Mouse (Mus musculus) spleen, adult 2 months (tissue): Measurements from ENCODE around the gene Pde6h. TPM values are rescaled to one million over a fixed set of nuclear protein-coding genes. Genes with fewer than 3 reads are reported as not detected.
A peak's percentile ranks its signal among the peaks of the same experiment; 100 is the strongest.

Source experiments
- DNase-seq, 2 experiments: peaks; one replicate each; pipeline versions ENCODE4 v3.0.0 to v3.0.0-alpha.2; 2012 to 2021; ENCODE audit warnings: low spot score in 2 of 2, low read depth in 1 of 2
- H3K27ac ChIP-seq: fragments of 200-500 bp; 2 replicates; pipeline ENCODE4 v1.5.1; 2012; ENCODE audit warnings: low read length, inconsistent platforms; ENCODE audit not compliant: insufficient read depth
- H3K27me3 ChIP-seq: fragments of 200-500 bp; 2 replicates; pipeline ENCODE4 v1.6.1; 2012; ENCODE audit warnings: mild to moderate bottlenecking, moderate library complexity, low read length, inconsistent platforms; ENCODE audit not compliant: control insufficient read depth, insufficient read depth
- H3K36me3 ChIP-seq: fragments of 200-500 bp; 2 replicates; pipeline ENCODE4 v1.6.1; 2012; ENCODE audit warnings: mild to moderate bottlenecking, low read length, inconsistent platforms; ENCODE audit not compliant: control insufficient read depth, insufficient read depth
- H3K4me1 ChIP-seq: fragments of 200-500 bp; 2 replicates; pipeline ENCODE4 v1.6.1; 2011; ENCODE audit warnings: inconsistent platforms; ENCODE audit not compliant: control insufficient read depth, insufficient read depth, insufficient read length
- H3K4me3 ChIP-seq: fragments of 200-500 bp; 2 replicates; pipeline ENCODE4 v1.5.1; 2011; ENCODE audit warnings: mild to moderate bottlenecking, inconsistent platforms; ENCODE audit not compliant: insufficient read depth, insufficient read length; ENCODE audit errors: extremely low read depth
- CTCF ChIP-seq: fragments of 200-500 bp; IDR thresholded peaks from 2 replicates; pipeline ENCODE4 v1.5.1; 2011; ENCODE audit warnings: mild to moderate bottlenecking, inconsistent platforms; ENCODE audit not compliant: insufficient read depth, insufficient read length, insufficient replicate concordance; ENCODE audit errors: extremely low read depth
- POLR2A ChIP-seq: fragments of 200-500 bp; IDR thresholded peaks from 2 replicates; pipeline ENCODE4 v1.6.1; 2011; ENCODE audit warnings: low read depth, low read length, inconsistent platforms
- WGBS: fragments of 180-500 bp; shearing (Covaris S2); methylation state at CpG from one replicate; pipeline ENCODE4 v1.1.7; 2018; 5-methylcytosine and 5-hydroxymethylcytosine counted together
- polyA plus RNA-seq: library from polyadenylated mRNA; depleted of rRNA; stranded (reverse); fragments of >200 nt; gene quantifications from 2 replicates; pipeline ENCODE4 v1.2.3, GENCODE M21; 2012

Pde6h gene
- polyA plus RNA-seq, 1 experiment = 0.01 TPM

DNA sequence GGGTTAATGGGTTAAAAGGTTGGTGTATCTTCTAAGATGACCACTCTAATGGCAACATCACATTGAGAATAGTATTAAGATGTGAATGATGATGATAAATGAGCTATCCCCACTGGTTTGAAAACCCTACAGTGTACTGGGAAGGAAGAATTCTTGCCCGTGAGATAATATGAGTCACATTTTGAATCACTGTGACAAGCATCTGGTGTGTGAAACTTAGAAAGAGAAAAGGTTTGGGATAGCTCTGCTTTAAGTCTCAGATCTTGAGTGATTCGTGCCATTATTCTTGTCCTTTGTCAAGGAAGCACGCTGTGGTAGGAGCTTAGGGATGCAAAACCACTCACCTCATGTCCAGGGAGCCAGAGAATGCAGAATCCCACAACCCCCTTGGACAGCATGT is 75.4 kb downstream of the Pde6h start:
- DNase-seq = no peak
- H3K27me3 ChIP-seq = no peaks in the 10 kb centered on the region
- no peak for TF ChIP-seq CTCF
- TF ChIP-seq POLR2A = no peak
- H3K4me1 ChIP-seq = no peaks in the 10 kb centered on the region
- H3K4me3 ChIP-seq = no peak overlapping the region
- no peaks in the 10 kb centered on the region for H3K36me3 ChIP-seq
- 79% methylated on average over 3 of the region's 3 CpGs for WGBS
- H3K27ac ChIP-seq = no peak overlapping the region

DNA sequence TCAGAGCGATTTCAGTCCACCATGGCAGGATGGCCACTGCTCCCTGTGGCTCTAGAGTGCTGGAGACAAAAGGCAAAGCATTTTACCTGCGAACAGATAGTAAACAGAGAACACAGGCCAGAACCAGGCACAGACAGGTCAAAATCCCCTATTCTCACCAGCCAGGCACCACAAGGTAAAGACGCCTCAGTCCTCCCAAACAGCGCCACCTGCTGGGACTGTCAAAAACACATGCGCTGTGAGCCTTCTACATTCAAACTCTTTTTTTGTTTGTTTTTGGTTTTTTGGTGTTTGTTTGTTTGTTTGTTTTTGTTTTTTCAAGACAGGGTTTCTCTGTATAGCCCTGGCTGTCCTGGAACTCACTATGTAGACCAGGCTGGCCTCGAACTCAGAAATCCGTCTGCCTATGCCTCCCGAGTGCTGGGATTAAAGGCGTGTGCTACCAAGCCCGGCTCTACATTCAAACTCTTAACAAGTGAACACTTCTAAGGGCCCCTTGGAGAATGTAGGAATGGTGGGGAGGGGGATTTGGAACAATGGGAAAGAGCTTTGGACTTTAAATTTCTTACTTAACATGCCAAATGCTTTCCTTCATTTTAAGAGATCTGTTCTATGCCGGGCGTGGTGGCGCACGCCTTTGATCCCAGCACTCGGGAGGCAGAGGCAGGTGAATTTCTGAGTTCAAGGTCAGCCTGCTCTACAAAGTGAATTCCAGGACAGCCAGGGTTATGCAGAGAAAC is 76.2 kb downstream of the Pde6h start:
- no peak overlapping the region for H3K4me3 ChIP-seq
- DNase-seq = no peak
- H3K36me3 ChIP-seq = no peaks in the 10 kb centered on the region
- H3K27ac ChIP-seq = no peak overlapping the region
- H3K4me1 ChIP-seq = no peaks in the 10 kb centered on the region
- WGBS = 93% methylated on average over 15 of the region's 15 CpGs
- H3K27me3 ChIP-seq = no peaks in the 10 kb centered on the region
- TF ChIP-seq POLR2A = no peak
- TF ChIP-seq CTCF = peak; percentile 8; the same call in 1 of the 2 replicates

DNA sequence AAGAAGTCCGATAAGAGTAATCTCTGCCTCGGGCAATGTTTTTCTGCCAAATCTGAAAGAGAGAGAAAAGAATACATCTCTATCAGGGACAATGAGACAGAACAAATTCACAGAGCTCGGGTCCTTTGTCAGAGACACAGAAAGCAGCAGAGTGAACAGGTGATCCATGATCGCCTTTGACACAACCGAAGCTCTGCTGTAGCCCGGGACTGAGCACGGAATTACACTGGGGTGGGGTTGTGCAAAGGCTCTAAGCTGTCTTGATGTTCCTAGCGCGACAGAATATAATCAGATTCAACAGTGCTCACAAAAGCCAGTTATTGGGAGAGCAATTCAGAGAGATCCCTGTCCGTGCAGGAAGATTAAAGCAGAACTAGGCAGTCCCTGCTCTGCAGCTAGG is 77.1 kb downstream of the Pde6h start:
- H3K4me3 ChIP-seq = no peak overlapping the region
- no peaks in the 10 kb centered on the region for H3K4me1 ChIP-seq
- no peaks in the 10 kb centered on the region for H3K36me3 ChIP-seq
- H3K27me3 ChIP-seq = no peaks in the 10 kb centered on the region
- TF ChIP-seq POLR2A = no peak
- no peak for TF ChIP-seq CTCF
- H3K27ac ChIP-seq = no peak overlapping the region
- DNase-seq = no peak
- WGBS = 94% methylated on average over 10 of the region's 10 CpGs

DNA sequence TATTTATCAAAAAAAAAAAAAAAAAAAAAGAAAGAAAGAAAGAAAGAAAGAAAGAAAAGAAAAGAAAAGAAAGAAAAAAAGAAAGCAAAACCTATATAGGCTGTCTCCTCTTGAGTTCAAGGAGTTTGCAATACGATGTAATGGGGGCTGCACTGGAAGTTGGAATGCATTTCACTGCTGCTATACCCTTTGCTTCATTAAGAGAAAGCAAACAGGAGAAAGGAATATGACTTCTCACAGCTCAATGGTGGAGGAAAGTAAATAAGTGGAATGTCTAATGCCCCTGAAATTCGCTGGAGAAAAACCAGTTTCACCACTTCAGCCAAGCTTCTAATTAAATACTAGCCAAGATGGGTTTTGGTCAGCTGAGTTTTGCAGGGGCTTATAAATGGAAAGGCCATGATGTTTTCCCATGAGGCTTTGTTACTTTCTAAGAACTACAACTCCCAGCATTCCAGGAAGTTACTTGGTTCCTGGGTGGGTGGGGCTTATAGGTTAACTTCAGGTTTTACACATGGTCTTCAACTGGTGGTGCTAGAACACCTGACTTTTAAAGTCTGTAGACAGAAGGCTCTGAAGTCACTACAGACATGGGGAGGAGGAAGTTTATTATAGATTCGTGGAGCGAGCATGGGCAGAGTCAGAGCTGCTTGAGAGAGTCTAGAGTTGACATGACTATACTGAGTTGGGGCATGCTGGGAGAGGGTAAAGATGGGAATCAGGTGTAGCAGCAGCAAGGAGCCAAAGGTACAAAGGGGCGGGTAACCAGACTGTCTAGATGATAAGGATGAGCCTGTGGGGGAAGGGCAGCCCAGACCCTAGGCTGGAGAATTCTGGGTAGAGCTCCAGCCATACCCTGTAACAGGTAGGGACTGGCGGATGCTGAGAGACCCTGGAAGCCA is 77.9 kb downstream of the Pde6h start:
- Histone ChIP-seq H3K27me3 (no peaks in the 10 kb centered on the region), H3K4me1 (no peaks in the 10 kb centered on the region), H3K36me3 (no peaks in the 10 kb centered on the region), H3K4me3 (no peak overlapping the region), H3K27ac (no peak overlapping the region)
- WGBS = 77% methylated on average over 6 of the region's 6 CpGs
- TF ChIP-seq POLR2A (no peak), CTCF (no peak)
- DNase-seq = no peak

DNA sequence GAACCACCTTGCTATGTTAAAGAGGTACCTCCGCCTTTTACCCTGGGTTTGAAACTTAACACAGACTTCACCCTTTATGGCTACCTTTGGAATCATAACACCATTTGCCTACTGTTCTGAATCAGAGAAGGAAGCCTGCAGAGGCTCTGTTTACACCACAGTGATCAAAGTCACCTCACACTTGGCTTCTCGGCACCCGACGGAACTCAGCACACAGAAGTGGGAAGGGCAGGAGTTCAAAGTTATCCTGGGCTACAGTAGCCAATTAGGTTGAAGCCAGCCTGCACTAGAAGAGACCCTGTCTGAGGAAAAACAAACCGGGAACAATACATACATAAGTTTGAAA is 78.5 kb downstream of the Pde6h start:
- no peak overlapping the region for H3K27ac ChIP-seq
- H3K4me1 ChIP-seq = no peaks in the 10 kb centered on the region
- H3K36me3 ChIP-seq = no peaks in the 10 kb centered on the region
- no peaks in the 10 kb centered on the region for H3K27me3 ChIP-seq
- no peak overlapping the region for H3K4me3 ChIP-seq
- no peak for TF ChIP-seq CTCF
- TF ChIP-seq POLR2A = no peak
- DNase-seq = no peak
- 69% methylated on average over 5 of the region's 5 CpGs for WGBS

DNA sequence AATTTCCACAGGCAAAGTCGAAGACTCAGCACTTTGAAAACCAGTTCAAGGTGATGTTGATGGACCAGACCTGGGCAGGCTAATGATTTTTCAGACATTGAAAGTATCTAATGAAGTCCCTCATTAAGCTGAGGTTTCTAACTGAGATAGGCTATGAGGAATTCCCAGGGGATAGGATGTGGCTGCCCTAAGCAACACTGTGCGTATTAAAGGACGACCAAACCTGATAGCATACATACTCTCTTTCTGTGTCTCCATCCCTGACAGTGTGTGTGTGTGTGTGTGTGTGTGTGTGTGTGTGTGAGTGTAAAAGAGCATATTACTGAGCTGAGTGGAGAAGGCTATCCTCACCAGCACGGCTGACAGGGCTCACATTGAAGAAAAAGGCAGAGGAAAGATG is 80.7 kb downstream of the Pde6h start:
- H3K27ac ChIP-seq = no peak overlapping the region
- H3K4me1 ChIP-seq = no peaks in the 10 kb centered on the region
- H3K4me3 ChIP-seq = no peak overlapping the region
- no peak for DNase-seq
- H3K36me3 ChIP-seq = no peaks in the 10 kb centered on the region
- no peaks in the 10 kb centered on the region for H3K27me3 ChIP-seq
- whole genome bisulfite sequencing = 78% methylated on average over 4 of the region's 4 CpGs
- TF ChIP-seq CTCF = no peak
- TF ChIP-seq POLR2A = no peak

DNA sequence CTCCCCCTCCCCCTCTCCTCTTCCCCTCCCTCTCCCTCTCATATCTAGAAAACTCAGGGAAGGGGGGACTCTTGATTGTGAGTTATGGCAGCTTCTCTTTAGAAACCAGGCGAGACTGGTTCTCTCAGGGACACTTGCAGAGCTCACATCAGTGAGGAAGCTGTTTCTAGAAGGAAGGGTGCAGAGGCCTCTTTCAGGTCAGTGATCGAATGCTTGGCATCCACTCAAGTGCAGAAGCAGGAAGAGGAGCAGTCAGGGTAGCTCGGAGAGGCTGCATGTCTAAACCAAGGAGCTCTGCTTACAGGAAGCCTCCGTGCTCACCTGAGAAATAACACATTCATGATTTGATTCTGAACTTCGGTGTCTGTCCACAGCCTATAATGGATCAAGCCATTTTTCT is 87.6 kb downstream of the Pde6h start:
- Histone ChIP-seq H3K27me3 (no peaks in the 10 kb centered on the region), H3K36me3 (no peaks in the 10 kb centered on the region), H3K4me1 (no peaks in the 10 kb centered on the region; the same call in 1 of the 2 replicates), H3K4me3 (no peak overlapping the region), H3K27ac (no peak overlapping the region)
- no peak for TF ChIP-seq POLR2A
- no peak for TF ChIP-seq CTCF
- 24% methylated on average over 5 of the region's 5 CpGs for WGBS
- DNase-seq = peak in 1 of 2 experiments; percentile 22
